Mouse (Mus musculus): ENCODE measurements around the gene Inafm1.
"Not testable (repeated sequence)": the region's sequence is repeated elsewhere in the genome, so short reads cannot be mapped to it uniquely, and the experiment has no call there.

The Inafm1 gene

GRCm38 (mm10) chr7:16297616-16298015, 24.2 kb upstream of the Inafm1 start:
- no peak for DNase-seq (ENCODE audit: low spot score)

DNA sequence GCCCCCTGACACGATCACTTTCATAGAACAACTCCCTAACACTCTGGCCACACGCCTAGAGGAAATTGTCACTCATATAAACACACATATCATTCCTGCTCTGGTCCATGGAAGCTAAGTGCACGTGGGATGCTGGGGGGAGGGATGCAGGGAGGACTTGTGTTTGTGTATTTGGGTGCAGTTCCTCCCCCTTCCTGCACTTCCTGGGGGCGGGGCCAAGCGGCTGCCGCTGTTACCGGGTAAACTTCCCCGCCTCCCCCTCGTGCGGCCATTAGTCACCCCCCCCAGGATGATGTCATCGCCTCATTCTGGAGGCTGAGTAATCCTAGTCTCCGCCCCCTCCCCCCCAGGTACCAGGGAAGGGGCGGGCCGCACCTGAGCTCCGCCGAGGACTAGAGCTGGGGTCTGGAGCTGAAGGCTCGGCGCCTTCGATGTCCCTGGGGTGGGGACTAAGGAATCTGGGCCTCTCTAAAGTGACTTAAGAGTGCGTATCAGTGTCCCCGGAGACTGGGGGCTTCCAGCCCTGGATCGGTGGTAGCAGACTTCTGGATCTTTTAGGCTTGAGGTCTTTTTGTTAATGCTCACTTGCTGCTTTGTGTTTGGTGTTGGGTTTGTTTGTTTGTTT, 23.5 kb upstream of the Inafm1 start:
- DNase-seq (ENCODE audit: low spot score), result peak; percentile 88

DNA sequence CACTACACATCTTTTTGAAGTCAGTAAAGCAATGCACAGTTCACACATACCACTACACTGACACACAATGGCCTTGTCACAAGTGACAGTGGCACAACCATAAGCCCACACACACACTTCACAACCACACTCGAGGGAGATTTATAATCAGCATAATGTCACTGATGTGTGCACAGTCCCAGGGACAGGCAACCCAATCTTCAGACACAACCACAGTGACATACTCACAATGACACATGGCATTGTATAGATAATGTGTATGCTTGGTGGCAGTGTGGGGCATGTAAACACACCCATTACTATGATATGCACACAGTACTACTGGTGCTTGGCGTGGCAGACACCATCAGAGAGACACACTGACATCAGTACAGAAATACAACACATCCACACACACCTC, 22.7 kb upstream of the Inafm1 start:
- peak; percentile 9 for DNase-seq (ENCODE audit: low spot score)

DNA sequence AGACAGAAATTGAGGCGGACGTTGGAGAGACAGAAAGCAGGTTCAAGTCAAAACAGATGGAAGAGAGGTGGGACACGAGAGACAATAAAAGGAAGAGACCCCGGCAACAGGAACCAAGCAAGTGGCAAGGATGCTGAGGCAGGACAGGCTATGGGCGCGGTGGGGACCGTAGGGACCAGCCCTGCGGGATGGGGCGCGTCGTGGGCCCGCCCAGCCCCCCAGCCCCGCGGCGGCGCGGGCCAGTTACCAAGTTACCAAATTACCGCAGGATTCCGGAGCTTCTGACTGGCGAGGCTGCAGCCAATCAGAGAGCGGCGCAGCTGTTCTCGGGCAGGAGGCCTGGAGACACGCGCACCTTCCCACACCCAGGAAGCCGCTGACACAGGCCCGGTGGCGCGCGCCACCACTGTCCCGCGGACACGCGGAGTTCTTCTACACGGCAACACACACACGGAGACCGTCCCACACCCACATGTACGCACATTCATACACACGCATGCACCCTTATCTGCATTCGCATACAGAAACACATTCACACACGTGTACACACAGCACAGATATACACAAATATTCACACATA, 22.0 kb upstream of the Inafm1 start:
- peak; percentile 78 for DNase-seq (ENCODE audit: low spot score)

- DNase-seq (ENCODE audit: low spot score), result peak; percentile 94
Observed at GRCm38 (mm10) chr7:16294837-16295236, 21.4 kb upstream of the Inafm1 start.

- DNase-seq (ENCODE audit: low spot score), result peak; percentile 33
Observed at GRCm38 (mm10) chr7:16294346-16294745, 20.9 kb upstream of the Inafm1 start.

- DNase-seq (ENCODE audit: low spot score), result no peak
Observed at GRCm38 (mm10) chr7:16287791-16288190, 14.4 kb upstream of the Inafm1 start.

GRCm38 (mm10) chr7:16287016-16287415, 13.6 kb upstream of the Inafm1 start:
- DNase-seq (ENCODE audit: low spot score), result no peak

DNA sequence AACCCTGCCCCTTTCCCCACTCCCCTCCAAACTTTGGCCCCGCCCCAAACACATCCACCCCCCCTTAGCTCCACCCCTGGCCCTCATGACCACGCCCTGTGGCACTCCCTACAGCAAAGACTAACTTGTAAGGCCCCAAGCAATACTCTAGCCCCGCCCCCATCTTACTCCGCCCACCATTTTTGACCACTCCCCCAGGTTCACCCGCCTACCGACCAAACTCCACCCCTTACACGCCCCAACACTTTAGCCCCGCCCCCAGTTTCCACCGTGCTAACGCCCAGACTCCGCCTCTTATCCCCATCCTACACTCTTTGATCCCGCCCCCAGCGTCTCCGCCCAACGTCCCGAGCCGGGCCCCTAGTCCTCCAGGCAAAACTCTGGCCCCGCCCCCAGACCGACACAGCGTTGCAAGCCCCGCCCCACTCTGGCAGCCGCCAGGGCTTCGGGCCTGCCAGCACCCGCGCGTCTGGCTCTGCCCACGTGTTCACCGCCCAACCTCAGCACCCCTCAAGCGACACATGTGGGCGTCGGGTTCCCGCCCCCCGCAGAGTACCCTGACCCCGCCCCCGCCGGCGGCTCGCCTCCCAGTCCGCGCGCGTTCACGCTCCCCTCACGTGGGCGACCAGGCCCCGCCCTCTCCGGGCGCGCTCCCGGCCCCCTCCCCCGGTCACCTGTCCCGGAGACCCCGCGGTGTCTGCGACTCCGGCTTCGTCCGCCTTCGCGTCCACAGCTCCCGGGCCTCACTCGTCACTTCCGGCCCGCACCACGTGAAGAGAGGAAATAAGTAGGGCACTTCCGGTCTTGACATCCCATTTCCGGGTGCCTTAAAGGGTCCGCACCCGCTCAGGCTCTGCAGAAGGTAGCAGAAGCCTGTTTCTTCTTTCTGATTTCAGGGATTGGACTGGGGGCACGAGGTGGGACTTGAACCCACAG, 12.9 kb upstream of the Inafm1 start, which contains the start of gene Ccdc9:
TSS of gene Ccdc9 (minus strand) at position 770 of the 936 bp plus-strand sequence.
- DNase-seq (ENCODE audit: low spot score), result peak; percentile 100

- peak; percentile 60 for DNase-seq (ENCODE audit: low spot score)
Observed at GRCm38 (mm10) chr7:16285450-16286025, 12.1 kb upstream of the Inafm1 start.

DNA sequence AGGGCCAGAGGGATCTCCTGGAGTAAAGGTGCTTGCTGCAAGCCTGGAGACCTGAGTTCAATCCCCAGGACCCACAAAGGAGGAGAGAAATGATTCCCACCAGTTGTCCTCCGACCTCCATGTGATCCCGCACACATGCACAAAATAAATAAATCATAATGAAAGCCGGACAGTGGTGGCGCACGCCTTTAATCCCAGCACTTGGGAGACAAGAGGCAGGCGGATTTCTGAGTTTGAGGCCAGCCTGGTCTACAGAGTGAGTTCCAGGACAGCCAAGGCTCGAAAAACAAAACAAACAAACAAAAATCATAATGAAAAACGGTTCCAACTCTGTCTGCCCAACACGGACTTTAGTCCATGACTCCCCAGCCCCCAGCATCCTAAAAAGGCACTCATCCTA, 11.5 kb upstream of the Inafm1 start:
- no peak for DNase-seq (ENCODE audit: low spot score)

GRCm38 (mm10) chr7:16284001-16284400, 10.6 kb upstream of the Inafm1 start:
- DNase-seq (ENCODE audit: low spot score), result no peak

DNA sequence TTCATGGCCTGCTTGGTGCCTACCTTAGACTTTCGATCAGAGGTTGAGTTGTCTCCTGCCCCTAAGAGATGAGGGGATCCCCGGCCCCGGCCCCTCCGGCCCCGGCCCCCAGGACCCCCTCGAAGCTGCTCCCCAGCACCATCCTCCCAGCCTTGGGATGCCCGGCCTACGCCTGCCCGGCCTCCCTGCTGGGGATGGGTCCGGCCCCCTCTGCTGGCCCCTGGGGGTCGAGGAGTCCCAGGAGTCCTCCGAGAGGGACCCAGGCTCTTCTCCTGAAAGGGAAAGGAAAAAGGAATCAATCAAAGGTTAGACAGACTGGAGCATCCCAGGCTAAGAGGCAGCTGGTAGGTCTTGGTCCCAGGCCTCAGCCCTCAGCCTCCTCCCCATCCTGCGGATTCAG, 8.9 kb upstream of the Inafm1 start:
- no peak for DNase-seq (ENCODE audit: low spot score)

- DNase-seq (ENCODE audit: low spot score), result no peak
Observed at GRCm38 (mm10) chr7:16280721-16281120, 7.3 kb upstream of the Inafm1 start.

GRCm38 (mm10) chr7:16274922-16275890, 1.8 kb upstream of the Inafm1 start:
- DNase-seq (ENCODE audit: low spot score), result no peak

- DNase-seq (ENCODE audit: low spot score), result peak; percentile 52
Observed at GRCm38 (mm10) chr7:16273766-16274140, 336 bp upstream of the Inafm1 start.

- DNase-seq (ENCODE audit: low spot score), result peak; percentile 72
Observed at GRCm38 (mm10) chr7:16272681-16273080, 736 bp downstream of the Inafm1 start.

- DNase-seq (ENCODE audit: low spot score), result no peak
Observed at GRCm38 (mm10) chr7:16271139-16271538, 2.3 kb downstream of the Inafm1 start.

DNA sequence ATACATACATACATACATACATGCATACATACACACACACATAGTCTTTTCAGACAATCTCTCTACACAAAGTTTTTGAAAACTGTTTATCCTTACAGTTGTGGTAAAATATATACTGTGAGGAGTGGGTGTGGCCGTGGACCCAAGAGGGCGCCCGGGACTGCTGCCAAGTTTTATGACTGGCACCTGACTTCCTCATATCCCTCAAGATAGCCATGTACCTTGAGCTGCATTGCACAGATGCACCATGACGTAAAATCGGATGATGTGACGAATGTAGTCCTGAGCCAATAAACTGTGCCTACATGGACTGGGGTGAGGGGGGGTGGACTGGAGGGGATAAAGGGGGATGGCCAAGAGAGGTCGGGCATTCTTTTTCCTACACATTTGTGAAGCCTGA, 6.8 kb downstream of the Inafm1 start:
- DNase-seq (ENCODE audit: low spot score), result not testable (repeated sequence)

DNA sequence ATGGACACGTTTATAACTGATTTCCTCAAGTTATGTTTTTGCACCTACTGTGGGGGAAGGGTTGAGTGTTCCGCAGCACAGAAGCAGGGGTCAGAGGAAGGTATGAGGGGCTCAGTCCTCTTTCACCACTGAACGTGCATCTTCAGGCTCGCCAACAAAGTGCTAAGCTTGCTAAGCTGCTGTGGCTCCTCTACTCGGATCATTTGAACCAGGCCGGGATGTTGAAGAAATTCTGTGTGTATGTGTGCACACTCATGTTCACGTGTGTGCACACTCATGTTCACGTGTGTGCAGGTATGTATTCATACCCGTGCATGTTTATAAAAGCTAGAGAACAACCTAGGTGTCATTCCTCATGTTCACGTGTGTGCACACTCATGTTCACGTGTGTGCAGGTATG, 7.6 kb downstream of the Inafm1 start:
- DNase-seq (ENCODE audit: low spot score), result no peak

GRCm38 (mm10) chr7:16263843-16264242, 9.6 kb downstream of the Inafm1 start:
- no peak for DNase-seq (ENCODE audit: low spot score)
